Mouse (Mus musculus): ENCODE data around the gene Adamtsl1.

- no peak for TF ChIP-seq EP300 (IDR thresholded peaks at IDR 0.05)
- no peak for TF ChIP-seq CTCF (IDR thresholded peaks at IDR 0.05)
Measured at GRCm38 (mm10) chr4:86388430-86388829, 874.5 kb downstream of the Adamtsl1 start.
